Mouse (Mus musculus) embryonic fibroblast, embryonic 13.5 days (primary cell): ENCODE measurements at regions not wholly inside any gene's neighbourhood (a gene's known extent, or its start where the extent isn't known, plus 50 kb on each side); places are given as distances from the start of the nearest gene placed in this dataset.
"Not testable (repeated sequence)": the region's sequence is repeated elsewhere in the genome, so short reads cannot be mapped to it uniquely, and the experiment has no call there.

ENCODE experiments used
- H3K27ac ChIP-seq: 2 replicates; pipeline ENCODE4 v1.5.1; 2012; ENCODE audit warnings: low read length, control low read depth, inconsistent platforms; ENCODE audit not compliant: insufficient read depth
- H3K4me1 ChIP-seq: 2 replicates; pipeline ENCODE4 v1.6.1; 2011; ENCODE audit warnings: low read length; ENCODE audit not compliant: control insufficient read depth, insufficient read depth
- H3K4me3 ChIP-seq: 2 replicates; pipeline ENCODE4 v1.5.1; 2011; ENCODE audit warnings: mild to moderate bottlenecking, control low read depth, low read length; ENCODE audit not compliant: insufficient read depth
- CTCF ChIP-seq: IDR thresholded peaks from 2 replicates; pipeline ENCODE4 v1.5.1; 2011; ENCODE audit warnings: mild to moderate bottlenecking, control low read depth, low read length, moderate library complexity, borderline replicate concordance; ENCODE audit not compliant: insufficient read depth
- POLR2A ChIP-seq: IDR thresholded peaks from 2 replicates; pipeline ENCODE4 v1.6.1; 2011; ENCODE audit warnings: low read depth, mild to moderate bottlenecking, control low read depth, low read length, moderate library complexity

GRCm38 (mm10) chr13:83762484-83762883, 258.6 kb downstream of the Mef2c start:
- Histone ChIP-seq H3K4me3 (no peak overlapping the region), H3K4me1 (no peaks in the 10 kb centered on the region), H3K27ac (no peak overlapping the region)
- no peak for TF ChIP-seq CTCF
- TF ChIP-seq POLR2A: no peak

- H3K4me3 ChIP-seq, H3K27ac ChIP-seq, H3K4me1 ChIP-seq: not testable (repeated sequence)
Observed at GRCm38 (mm10) chr13:83763288-83763687, 259.5 kb downstream of the Mef2c start.

DNA sequence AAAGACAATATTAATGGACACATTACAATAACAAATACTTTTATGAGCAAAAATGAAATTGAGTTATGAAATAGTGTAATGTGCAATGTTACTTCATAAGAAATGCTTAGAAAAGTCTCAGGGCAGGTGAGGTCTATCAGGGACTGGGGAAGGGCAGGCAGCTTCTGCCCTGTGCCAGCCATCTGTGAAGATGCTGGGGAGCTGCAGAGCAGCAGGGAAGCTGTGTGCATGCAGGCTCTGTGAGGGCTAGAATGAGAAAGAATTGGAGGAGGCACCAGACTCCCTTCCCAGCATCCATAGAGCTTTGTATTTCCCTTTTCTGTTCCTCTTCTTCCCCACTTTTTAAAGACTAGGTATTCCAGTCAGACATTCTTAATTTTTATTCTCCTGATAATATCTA, 281.8 kb downstream of the Mef2c start:
- Histone ChIP-seq H3K27ac (no peak overlapping the region), H3K4me1 (no peaks in the 10 kb centered on the region), H3K4me3 (no peak overlapping the region)
- TF ChIP-seq POLR2A (no peak), CTCF (no peak)

DNA sequence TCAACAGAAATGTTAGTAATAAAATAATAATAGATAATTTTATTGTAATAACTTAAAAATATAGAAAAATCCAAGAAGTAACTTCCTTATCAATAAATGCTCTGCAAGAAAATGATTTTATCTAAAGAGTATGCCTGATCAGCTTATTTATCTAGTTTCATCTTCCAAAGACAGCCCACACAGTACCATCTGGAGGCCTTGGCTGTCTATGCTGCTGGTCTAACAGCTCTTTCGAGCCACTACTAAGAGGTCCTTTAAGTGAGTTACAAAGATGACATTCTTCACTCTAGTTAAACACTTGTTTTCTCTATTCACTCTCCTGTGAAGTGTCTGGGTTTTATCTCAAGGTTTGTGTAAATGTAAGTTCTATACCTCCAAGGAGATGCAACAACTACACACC, 305.7 kb downstream of the Mef2c start:
- no peaks in the 10 kb centered on the region for H3K4me1 ChIP-seq
- TF ChIP-seq POLR2A (no peak), CTCF (no peak)
- H3K4me3 ChIP-seq: no peak overlapping the region
- H3K27ac ChIP-seq: no peak overlapping the region

DNA sequence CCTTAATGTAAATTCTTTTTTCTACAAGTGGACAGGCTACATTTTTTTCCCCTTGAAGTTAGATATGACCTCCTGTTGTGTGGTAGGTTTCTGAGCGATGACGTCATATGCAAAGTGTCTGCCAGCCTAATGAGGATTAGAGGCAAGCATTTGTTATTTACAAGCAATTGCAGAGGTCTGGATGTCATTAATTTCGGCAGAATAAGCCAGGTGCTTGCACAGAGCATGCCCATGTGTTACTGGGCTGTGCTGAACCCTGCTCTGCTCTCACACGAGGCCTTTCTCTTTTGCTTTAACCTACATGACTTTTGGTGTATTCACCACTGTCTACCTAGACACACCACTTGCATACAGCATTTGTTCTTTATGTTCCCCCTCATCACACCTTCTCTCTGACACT, 316.5 kb downstream of the Mef2c start:
- H3K27ac ChIP-seq: no peak overlapping the region
- H3K4me3 ChIP-seq: no peak overlapping the region
- no peaks in the 10 kb centered on the region for H3K4me1 ChIP-seq
- TF ChIP-seq POLR2A: no peak
- TF ChIP-seq CTCF: no peak

DNA sequence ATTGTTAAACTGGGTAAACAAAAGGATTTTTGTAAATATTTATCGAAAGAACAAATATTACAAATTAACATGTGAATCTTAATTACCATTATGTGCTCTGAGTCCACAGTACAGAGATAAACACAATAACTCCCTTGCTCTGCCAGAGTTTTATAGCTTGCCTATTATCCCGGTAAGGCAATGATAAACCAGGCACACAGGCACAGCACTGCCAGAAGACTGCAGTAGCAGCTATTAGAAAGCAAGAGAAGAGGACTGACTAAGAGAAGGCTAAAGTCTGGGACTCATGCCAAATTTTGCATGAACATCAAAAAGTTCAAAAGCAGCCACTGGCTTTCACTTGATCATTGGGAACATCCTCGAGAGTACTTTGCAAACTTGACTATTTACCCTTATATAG, 316.9 kb downstream of the Mef2c start:
- TF ChIP-seq CTCF: no peak
- TF ChIP-seq POLR2A: no peak
- H3K4me3 ChIP-seq: no peak overlapping the region
- no peak overlapping the region for H3K27ac ChIP-seq
- H3K4me1 ChIP-seq: no peaks in the 10 kb centered on the region

DNA sequence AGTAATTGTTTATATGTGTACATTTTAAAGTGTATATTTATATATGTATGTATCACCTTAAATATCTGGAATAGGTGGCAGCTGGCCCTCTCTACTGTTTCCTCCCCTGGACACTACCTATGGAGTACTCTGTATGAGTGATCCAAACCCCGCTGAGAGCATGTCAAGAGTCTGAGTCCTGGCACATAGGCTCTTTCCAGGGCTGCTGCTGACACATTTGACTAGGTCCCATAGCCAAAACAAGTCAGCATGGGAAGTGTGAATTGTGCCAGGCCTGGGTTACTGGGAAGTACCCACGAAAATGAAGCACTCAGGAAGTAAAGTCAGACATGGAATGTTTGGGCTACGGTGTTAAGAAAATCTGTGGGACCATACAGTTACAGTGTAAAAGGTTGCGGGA, 321.1 kb downstream of the Mef2c start:
- TF ChIP-seq CTCF (no peak), POLR2A (no peak)
- no peak overlapping the region for H3K27ac ChIP-seq
- no peaks in the 10 kb centered on the region for H3K4me1 ChIP-seq
- no peak overlapping the region for H3K4me3 ChIP-seq

GRCm38 (mm10) chr13:83826841-83827463, 323.1 kb downstream of the Mef2c start:
- no peak overlapping the region for H3K27ac ChIP-seq
- no peak overlapping the region for H3K4me3 ChIP-seq
- TF ChIP-seq POLR2A (no peak), CTCF (no peak)
- H3K4me1 ChIP-seq: no peaks in the 10 kb centered on the region

GRCm38 (mm10) chr13:83865932-83866685, 356.0 kb upstream of the Tmem161b start:
- H3K27ac ChIP-seq: no peak overlapping the region
- TF ChIP-seq CTCF: no peak
- TF ChIP-seq POLR2A: no peak
- no peak overlapping the region for H3K4me3 ChIP-seq
- H3K4me1 ChIP-seq: no peaks in the 10 kb centered on the region

DNA sequence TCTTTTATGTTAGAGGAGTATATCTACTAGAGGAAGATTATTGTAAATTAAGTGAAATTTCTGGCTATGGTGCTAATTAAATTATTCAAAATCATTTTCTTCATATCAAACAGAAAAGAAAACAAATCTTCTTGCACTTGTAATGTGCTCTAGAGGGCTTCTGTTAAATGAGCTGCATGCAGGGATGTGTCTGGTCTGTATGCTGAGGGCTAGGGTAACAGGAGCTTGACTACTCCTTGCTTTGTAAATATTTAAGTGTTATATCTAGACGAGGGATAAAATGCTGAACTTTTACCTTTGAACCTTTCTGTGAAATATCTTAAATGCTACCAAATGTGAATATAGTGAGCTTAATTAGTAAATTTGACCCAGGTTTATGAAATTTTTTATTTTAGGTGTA, 354.9 kb upstream of the Tmem161b start:
- TF ChIP-seq CTCF: no peak
- TF ChIP-seq POLR2A: no peak
- Histone ChIP-seq H3K4me1 (no peaks in the 10 kb centered on the region), H3K4me3 (no peak overlapping the region), H3K27ac (no peak overlapping the region)

- TF ChIP-seq POLR2A (no peak), CTCF (no peak)
- Histone ChIP-seq H3K4me1 (no peaks in the 10 kb centered on the region), H3K4me3 (no peak overlapping the region), H3K27ac (no peak overlapping the region)
Observed at GRCm38 (mm10) chr13:83867831-83868473, 354.1 kb upstream of the Tmem161b start.
